In genomic region chr6:54965234-54965633, GRCm38 (mm10) we compare ENCODE assay signal across 25 mouse cellular contexts. TPM values are rescaled to one million over a fixed set of nuclear protein-coding genes. Genes with fewer than 3 reads are reported as not detected.
DNase-seq lines count a peak whose midpoint lies in the region; ATAC-seq and TF ChIP-seq lines count a peak whose summit lies in the region.
"Had no signal": no experiment of that assay in that cellular context is flagged by ENCODE, and none has a peak within 500 bp of the region (broad histone marks: within the 10 kb centered on the region; RNA-seq: fewer than 3 reads in every experiment).

No protein-coding gene starts in this region.

- H3K9me3 ChIP-seq in lung, postnatal 0 days (ENCODE audit: low read length) = no peaks in the 10 kb centered on the region
- no peaks in the 10 kb centered on the region; the same call in 1 of the 2 replicates for H3K9me3 ChIP-seq in ES-Bruce4 (replicated peaks; ENCODE audit: control insufficient read depth, insufficient read depth, low read length, poor library complexity, severe bottlenecking)
- H3K9me3 ChIP-seq: heart, embryonic 13.5 days; intestine, embryonic 15.5 days; limb, embryonic 12.5 days; liver, embryonic 12.5 days; midbrain, embryonic 13.5 days; neural tube, embryonic 12.5 days had no signal

- ATAC-seq in lung, postnatal 0 days = 0 out of 2 replicates have a peak, but pooled peaks have one; percentile 3
- ATAC-seq: forebrain, postnatal 0 days; intestine, embryonic 15.5 days; liver, embryonic 12.5 days; midbrain, embryonic 13.5 days had no signal

- peaks cover 9% of the 10 kb centered on the region; the same call in 1 of the 2 replicates for H3K4me1 ChIP-seq in lung, postnatal 0 days (ENCODE audit: insufficient read depth, low read depth, low read length)
- H3K4me1 ChIP-seq in lung, adult 2 months (ENCODE audit: control insufficient read depth, insufficient read depth, low read length) = peaks cover 13% of the 10 kb centered on the region
- H3K4me1 ChIP-seq in ES-Bruce4 (ENCODE audit: control insufficient read depth, insufficient read depth, low read length) = peaks cover 8% of the 10 kb centered on the region
- no peaks in the 10 kb centered on the region for H3K4me1 ChIP-seq in kidney, adult 2 months (ENCODE audit: control insufficient read depth, insufficient read depth, low read length)
- H3K4me1 ChIP-seq: intestine, embryonic 15.5 days; liver, embryonic 12.5 days; megakaryocyte, embryonic 14.5 days; midbrain, embryonic 13.5 days; neural tube, embryonic 12.5 days had no signal

- no peak overlapping the region for H3K9ac ChIP-seq in lung, postnatal 0 days (replicated peaks; ENCODE audit: low read depth)
- H3K9ac ChIP-seq in ES-Bruce4 (ENCODE audit: low read depth, poor library complexity, severe bottlenecking) = peak overlapping the region; percentile 62; the same call in 1 of the 2 replicates
- H3K9ac ChIP-seq: forebrain, postnatal 0 days; heart, embryonic 13.5 days; intestine, embryonic 15.5 days; limb, embryonic 12.5 days; liver, embryonic 12.5 days; midbrain, embryonic 13.5 days; neural tube, embryonic 12.5 days had no signal

- TF ChIP-seq POLR2A in lung, adult 2 months (IDR thresholded peaks at IDR 0.05; ENCODE audit: borderline replicate concordance, extremely low read depth, low read depth, low read length) = no peak
- no peak for TF ChIP-seq POLR2A in ES-Bruce4 (IDR thresholded peaks at IDR 0.05; ENCODE audit: insufficient read depth, low read length)
- no peak for TF ChIP-seq POLR2A in kidney, adult 2 months (IDR thresholded peaks at IDR 0.05; ENCODE audit: low read depth, low read length)

- H3K36me3 ChIP-seq in lung, postnatal 0 days (ENCODE audit: insufficient read depth, low read length) = no peaks in the 10 kb centered on the region
- no peaks in the 10 kb centered on the region for H3K36me3 ChIP-seq in ES-Bruce4 (ENCODE audit: control insufficient read depth, insufficient read depth, low read length, poor library complexity, severe bottlenecking)
- H3K36me3 ChIP-seq in kidney, adult 2 months (ENCODE audit: control insufficient read depth, insufficient read depth, low read length) = no peaks in the 10 kb centered on the region
- H3K36me3 ChIP-seq: heart, embryonic 13.5 days; intestine, embryonic 15.5 days; limb, embryonic 12.5 days; liver, embryonic 12.5 days; midbrain, embryonic 13.5 days; neural tube, embryonic 12.5 days had no signal

- TF ChIP-seq CTCF in lung, postnatal 0 days (IDR thresholded peaks at IDR 0.05) = no peak
- TF ChIP-seq CTCF in lung, adult 2 months (IDR thresholded peaks at IDR 0.05; ENCODE audit: insufficient read depth, low read length) = no peak
- TF ChIP-seq CTCF in ES-Bruce4 (IDR thresholded peaks at IDR 0.05; ENCODE audit: low read depth, low read length) = no peak
- no peak for TF ChIP-seq CTCF in kidney, adult 2 months (conservative IDR thresholded peaks at IDR 0.05; ENCODE audit: insufficient read depth, insufficient read length, low read depth, low read length)

- H3K27me3 ChIP-seq in lung, postnatal 0 days (replicated peaks; ENCODE audit: insufficient read depth, low read length) = no peaks in the 10 kb centered on the region
- H3K27me3 ChIP-seq in ES-Bruce4 (ENCODE audit: control insufficient read depth, insufficient read depth, low read length, poor library complexity, severe bottlenecking) = no peaks in the 10 kb centered on the region
- H3K27me3 ChIP-seq in kidney, adult 2 months (replicated peaks; ENCODE audit: control insufficient read depth, insufficient read depth, low read length) = no peaks in the 10 kb centered on the region
- H3K27me3 ChIP-seq: intestine, embryonic 15.5 days; midbrain, embryonic 13.5 days; neural tube, embryonic 12.5 days had no signal

- TF ChIP-seq EP300 in lung, postnatal 0 days (IDR thresholded peaks at IDR 0.05) = no peak
- TF ChIP-seq EP300 in ES-Bruce4 (IDR thresholded peaks at IDR 0.05; ENCODE audit: insufficient read depth, low read depth, low read length) = no peak

- H3K4me3 ChIP-seq in lung, postnatal 0 days (ENCODE audit: low read depth, low read length) = no peak overlapping the region
- H3K4me3 ChIP-seq in lung, adult 2 months (replicated peaks; ENCODE audit: extremely low read depth, low read depth, low read length) = no peak overlapping the region
- H3K4me3 ChIP-seq in ES-Bruce4 (ENCODE audit: low read depth, low read length) = no peak overlapping the region
- no peak overlapping the region for H3K4me3 ChIP-seq in kidney, adult 2 months (ENCODE audit: insufficient read depth, low read depth, low read length)
- H3K4me3 ChIP-seq: heart, adult 2 months; heart, embryonic 13.5 days; intestine, embryonic 15.5 days; limb, embryonic 12.5 days; liver, embryonic 12.5 days; megakaryocyte, embryonic 14.5 days; midbrain, embryonic 13.5 days; neural tube, embryonic 12.5 days had no signal

- H3K4me2 ChIP-seq in lung, postnatal 0 days (replicated peaks; ENCODE audit: low read depth, low read length) = no peak overlapping the region
- H3K4me2 ChIP-seq: heart, embryonic 13.5 days; intestine, embryonic 15.5 days; limb, embryonic 12.5 days; liver, embryonic 12.5 days; midbrain, embryonic 13.5 days; neural tube, embryonic 12.5 days had no signal

- 40% methylated on average over 5 of the region's 5 CpGs for WGBS in lung, postnatal 0 days
- WGBS in lung, adult 2 months = 40% methylated on average over 5 of the region's 5 CpGs
- 49% methylated on average over 5 of the region's 5 CpGs for WGBS in kidney, adult 2 months

- no peak overlapping the region for H3K27ac ChIP-seq in lung, postnatal 0 days (ENCODE audit: low read length)
- H3K27ac ChIP-seq in ES-Bruce4 (ENCODE audit: insufficient read depth, low read length) = peak overlapping the region; percentile 99
- no peak overlapping the region for H3K27ac ChIP-seq in kidney, adult 2 months (ENCODE audit: insufficient read depth, low read depth, low read length)
- H3K27ac ChIP-seq: heart, adult 2 months; heart, embryonic 13.5 days; intestine, embryonic 15.5 days; limb, embryonic 12.5 days; liver, embryonic 12.5 days; midbrain, embryonic 13.5 days; neural tube, embryonic 12.5 days had no signal

- no peak for DNase-seq in lung, postnatal 0 days (ENCODE audit: low spot score)
- no peak for DNase-seq in lung, adult 2 months
- peak; percentile 20 to 34 for DNase-seq in B cell, adult 2 months
- DNase-seq in naive thymus-derived CD4-positive, alpha-beta T cell, adult 2 months (ENCODE audit: low read depth) = peak; percentile 67
- DNase-seq in left cerebral cortex, adult 8-10 months (ENCODE audit: low spot score in 2 of 2) = no peak
- DNase-seq in kidney, adult 2 months = no peak
- no peak for DNase-seq in testis, postnatal 10 days (ENCODE audit: low spot score)
- DNase-seq: adrenal gland, postnatal 36 days; cerebellum, adult 9-10 months; forebrain, postnatal 0 days; gastrocnemius, postnatal 25 days; heart, adult 2 months; heart, postnatal 14 days; kidney, adult 9 months; kidney, postnatal 14 days; lung, adult 18-20 months; right cerebral cortex, postnatal 4 days had no signal

RNA-seq across cellular contexts. Expression of gene Nod1, which starts 7.2 kb away (rescaled TPM):
- 12.7 and 14.4 TPM in 2 replicates for polyA plus RNA-seq in lung, postnatal 0 days (2015; fragmentation: Nextera tagmentation; extraction: Ambion mirVana)
- 66.0 and 85.2 TPM in 2 replicates for polyA plus RNA-seq in lung, adult 2 months (2012; rRNA removed)
- polyA plus RNA-seq in ES-Bruce4 (2011; ENCODE audit: insufficient read depth, insufficient read length, low read depth, missing spikeins) = 9.4 and 10.0 TPM in 2 replicates
- total RNA-seq in left cerebral cortex, adult 8-10 months (2022) = 1 to 10 TPM; 4.0 to 6.1 (median 4.3) TPM
- polyA plus RNA-seq in kidney, adult 2 months (2012; rRNA removed) = 14.0 and 18.7 TPM in 2 replicates

RNA-seq across cellular contexts. Expression of gene Ggct, which starts 27.5 kb away (rescaled TPM):
- polyA plus RNA-seq in lung, postnatal 0 days (2015; fragmentation: Nextera tagmentation; extraction: Ambion mirVana) = 6.9 and 8.7 TPM in 2 replicates
- polyA plus RNA-seq in lung, adult 2 months (2012; rRNA removed) = 1.4 and 2.4 TPM in 2 replicates
- polyA plus RNA-seq in ES-Bruce4 (2011; ENCODE audit: insufficient read depth, insufficient read length, low read depth, missing spikeins) = 44.7 and 50.1 TPM in 2 replicates
- 10 to 100 TPM; 21.8 to 29.0 (median 23.8) TPM for total RNA-seq in left cerebral cortex, adult 8-10 months (2022)
- polyA plus RNA-seq in kidney, adult 2 months (2012; rRNA removed) = 13.5 and 15.9 TPM in 2 replicates

Comparison
In these comparisons a context has a peak if more than half of its experiments do, and no peak if none do; other contexts are left out.
1. DNase-seq: peak in B cell, adult 2 months (2 of 2) and naive thymus-derived CD4-positive, alpha-beta T cell, adult 2 months (single experiment); none in lung, postnatal 0 days (single experiment), lung, adult 2 months (single experiment), left cerebral cortex, adult 8-10 months (0 of 2), kidney, adult 2 months (single experiment) and testis, postnatal 10 days (single experiment).